Mouse (Mus musculus) ES-E14 (cell line): ENCODE data around the gene Rbm39. TPM values are rescaled to one million over a fixed set of nuclear protein-coding genes. Genes with fewer than 3 reads are reported as not detected.
A peak's percentile ranks its signal among the peaks of the same experiment; 100 is the strongest.

ENCODE experiments used
- DNase-seq: peaks from one replicate; pipeline ENCODE4 v3.0.0-alpha.2; 2013; ENCODE audit warnings: low read depth, low spot score
- H3K27ac ChIP-seq: 2 replicates; pipeline ENCODE4 v1.5.1; 2012; ENCODE audit warnings: low read depth, mild to moderate bottlenecking, low read length, moderate library complexity, mixed read lengths; ENCODE audit not compliant: poor library complexity, insufficient read depth, severe bottlenecking
- H3K36me3 ChIP-seq: 2 replicates; pipeline ENCODE4 v1.6.1; 2012; ENCODE audit warnings: mild to moderate bottlenecking, low read length, moderate library complexity, mixed read lengths; ENCODE audit not compliant: control insufficient read depth, poor library complexity, insufficient read depth, severe bottlenecking
- H3K4me1 ChIP-seq, 2 experiments: fragments of 150-350 bp in 1 of 2; sonication (generic) in 1 of 2; 2 replicates each; pipeline ENCODE4 v1.6.1; 2012; ENCODE audit warnings: low read length in 2 of 2, mild to moderate bottlenecking in 1 of 2, mixed read lengths in 1 of 2; ENCODE audit not compliant: control insufficient read depth in 2 of 2, insufficient read depth in 2 of 2, poor library complexity in 1 of 2
- H3K4me3 ChIP-seq, 2 experiments: fragments of 150-350 bp in 1 of 2; sonication (generic) in 1 of 2; 2 replicates each; pipeline ENCODE4 v1.5.1; 2012; ENCODE audit warnings: low read length in 2 of 2, low read depth in 1 of 2, mild to moderate bottlenecking in 1 of 2, mixed read lengths in 1 of 2; ENCODE audit not compliant: insufficient read depth in 1 of 2, poor library complexity in 1 of 2, severe bottlenecking in 1 of 2
- H3K9ac ChIP-seq: 2 replicates; pipeline ENCODE4 v1.6.1; 2012; ENCODE audit warnings: low read depth, mild to moderate bottlenecking, low read length, mixed read lengths; ENCODE audit not compliant: poor library complexity, insufficient read depth, severe bottlenecking
- H3K9me3 ChIP-seq: fragments of 150-350 bp; sonication (generic); 2 replicates; pipeline ENCODE4 v1.6.1; 2012; ENCODE audit warnings: low read depth, mild to moderate bottlenecking, low read length; ENCODE audit not compliant: control insufficient read depth, insufficient read depth
- CHD2 ChIP-seq: IDR thresholded peaks from 2 replicates; pipeline ENCODE4 v1.6.1; 2014; ENCODE audit warnings: mild to moderate bottlenecking, low read depth, low read length, inconsistent platforms
- HCFC1 ChIP-seq: IDR thresholded peaks from 2 replicates; pipeline ENCODE4 v1.6.1; 2012; ENCODE audit warnings: low read length, inconsistent platforms, borderline replicate concordance; ENCODE audit not compliant: insufficient read depth
- MAFK ChIP-seq: IDR thresholded peaks from 2 replicates; pipeline ENCODE4 v1.6.1; 2014; ENCODE audit warnings: mild to moderate bottlenecking, low read depth, low read length, inconsistent platforms; ENCODE audit not compliant: insufficient read depth
- ZC3H11A ChIP-seq: IDR thresholded peaks from 2 replicates; pipeline ENCODE4 v1.6.1; 2012; ENCODE audit warnings: low read depth, mild to moderate bottlenecking, inconsistent platforms, low read length, borderline replicate concordance
- ZNF384 ChIP-seq: IDR thresholded peaks from 2 replicates; pipeline ENCODE4 v1.6.1; 2012; ENCODE audit warnings: low read depth, low read length, inconsistent platforms
- in situ Hi-C, 2 experiments: fragments of 600-800 bp; cut with MboI; formaldehyde crosslinking; loops; one replicate each; pipeline ENCODE4 v1.15.1; 2025; ENCODE audit warnings: low sequenced_read_pairs in 2 of 2, inconsistent platforms in 1 of 2; ENCODE audit not compliant: unreplicated experiment in 2 of 2
- total RNA-seq: library from RNA; depleted of rRNA; stranded (reverse); fragments of 300-350 nt; gene quantifications from 2 replicates; pipeline ENCODE4 v1.2.3, GENCODE M21; 2012

The Rbm39 gene
- total RNA-seq, 1 experiment: 411 TPM

DNA sequence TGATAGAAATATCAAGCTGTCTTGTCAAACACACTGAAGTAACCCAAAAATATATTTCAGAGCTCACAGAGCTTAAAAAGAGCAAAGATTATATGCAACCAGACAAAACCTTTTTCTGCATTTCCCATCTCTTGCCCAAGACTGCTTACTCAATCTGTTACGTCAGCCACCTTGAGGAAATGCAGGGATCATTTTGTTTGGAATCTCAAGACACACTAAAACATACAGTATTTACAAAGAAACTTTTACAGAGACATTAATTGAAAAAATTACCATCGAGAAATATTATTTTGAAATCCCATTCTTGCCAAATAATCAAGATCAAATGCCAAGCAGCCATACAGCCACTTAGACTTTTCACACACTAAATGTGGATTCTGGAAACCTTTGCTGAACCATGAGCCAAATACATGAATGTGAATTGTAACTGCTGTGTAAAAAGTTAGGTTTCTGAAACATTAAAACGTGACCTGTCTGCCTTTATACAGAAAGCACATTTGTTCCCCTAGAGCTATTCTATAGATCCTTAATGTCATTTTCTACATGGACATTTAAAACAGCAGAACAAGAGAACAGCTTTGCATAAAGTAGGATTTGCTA lies 32.6 kb downstream of the Rbm39 start:
- no peak for DNase-seq
- Histone ChIP-seq H3K9me3 (no peaks in the 10 kb centered on the region), H3K27ac (no peak overlapping the region), H3K4me1 (no peaks in the 10 kb centered on the region), H3K36me3 (peaks cover 4% of the 10 kb centered on the region; the same call in 1 of the 2 replicates), H3K4me3 (no peak overlapping the region), H3K9ac (no peak overlapping the region)
- in situ Hi-C loops: no loop called here
- no peak for TF ChIP-seq ZNF384
- no peak for TF ChIP-seq HCFC1
- 0 out of 2 replicates have a peak, but pooled peaks have one; percentile 23 for TF ChIP-seq CHD2

DNA sequence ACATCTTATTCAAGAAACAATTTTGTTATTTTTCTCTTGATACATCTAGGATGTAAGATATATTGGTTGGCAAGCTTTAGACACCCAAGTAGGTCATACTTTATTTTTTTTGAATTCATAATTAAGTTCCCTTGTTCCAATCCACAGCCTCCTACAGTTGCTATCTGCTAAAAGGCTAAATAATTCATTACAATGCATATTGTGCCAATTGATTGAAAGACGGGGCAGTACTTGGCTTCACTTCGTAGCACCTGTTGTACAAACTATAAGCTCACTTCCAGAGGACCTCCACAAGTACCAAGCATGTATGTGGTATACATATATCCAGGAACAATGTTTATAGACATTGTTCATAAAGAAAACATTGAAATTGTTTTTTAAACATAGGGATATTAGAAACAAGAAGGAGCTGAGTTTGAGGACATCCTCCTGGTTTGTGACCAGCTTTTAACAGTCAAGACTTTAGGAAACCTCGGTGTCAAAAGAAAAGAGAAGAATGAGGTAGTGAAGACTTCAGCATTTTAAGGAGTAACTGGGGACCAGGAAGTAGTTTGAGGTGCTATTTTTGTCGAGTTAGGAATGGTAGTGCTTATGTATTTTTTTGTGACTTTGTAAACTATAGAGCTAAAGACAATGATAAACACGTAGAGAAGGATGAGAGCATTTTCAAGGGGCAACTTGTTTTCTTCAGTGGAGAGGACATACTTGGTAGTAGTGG lies 33.6 kb downstream of the Rbm39 start:
- in situ Hi-C loops: no loop called here
- no peak for DNase-seq

DNA sequence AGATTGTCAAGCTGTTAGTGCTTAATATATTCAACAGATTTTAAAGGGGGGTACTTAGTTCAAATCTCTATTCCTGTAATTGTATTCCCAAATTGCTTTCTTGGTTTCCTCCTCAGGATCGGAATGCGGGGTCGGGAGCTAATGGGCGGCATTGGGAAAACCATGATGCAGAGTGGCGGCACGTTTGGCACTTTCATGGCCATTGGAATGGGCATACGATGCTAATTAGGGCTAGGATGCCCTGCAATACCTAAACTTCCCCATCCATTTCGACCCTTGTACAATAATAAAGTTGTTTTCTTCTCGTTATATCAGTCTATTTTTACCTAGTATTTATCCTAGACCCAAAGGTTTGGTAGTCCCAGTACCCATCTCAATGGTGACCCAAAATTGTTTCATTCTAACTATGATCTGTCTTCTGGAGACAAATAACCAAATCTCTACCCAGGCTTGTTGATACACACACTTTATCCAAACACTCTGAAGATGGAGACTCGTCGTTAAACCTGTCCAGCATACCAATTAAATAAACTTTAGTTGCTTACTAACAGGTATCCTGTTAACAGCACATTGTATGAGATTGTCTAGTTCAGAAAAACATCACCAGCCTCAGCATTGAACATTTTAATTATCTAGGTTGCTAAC lies 34.4 kb downstream of the Rbm39 start:
- no peak for DNase-seq
- Histone ChIP-seq H3K36me3 (peaks cover 6% of the 10 kb centered on the region), H3K4me3 (no peak overlapping the region)

More for the DNA sequence above, 33.6 kb downstream of the Rbm39 start:
- H3K9me3 ChIP-seq: no peaks in the 10 kb centered on the region
- H3K36me3 ChIP-seq: peaks cover 6% of the 10 kb centered on the region
- no peak overlapping the region for H3K4me3 ChIP-seq
- H3K27ac ChIP-seq: no peak overlapping the region
- TF ChIP-seq ZNF384 (no peak), HCFC1 (no peak), CHD2 (peak; percentile 54), ZC3H11A (no peak)
- H3K9ac ChIP-seq: no peak overlapping the region
- no peaks in the 10 kb centered on the region for H3K4me1 ChIP-seq

DNA sequence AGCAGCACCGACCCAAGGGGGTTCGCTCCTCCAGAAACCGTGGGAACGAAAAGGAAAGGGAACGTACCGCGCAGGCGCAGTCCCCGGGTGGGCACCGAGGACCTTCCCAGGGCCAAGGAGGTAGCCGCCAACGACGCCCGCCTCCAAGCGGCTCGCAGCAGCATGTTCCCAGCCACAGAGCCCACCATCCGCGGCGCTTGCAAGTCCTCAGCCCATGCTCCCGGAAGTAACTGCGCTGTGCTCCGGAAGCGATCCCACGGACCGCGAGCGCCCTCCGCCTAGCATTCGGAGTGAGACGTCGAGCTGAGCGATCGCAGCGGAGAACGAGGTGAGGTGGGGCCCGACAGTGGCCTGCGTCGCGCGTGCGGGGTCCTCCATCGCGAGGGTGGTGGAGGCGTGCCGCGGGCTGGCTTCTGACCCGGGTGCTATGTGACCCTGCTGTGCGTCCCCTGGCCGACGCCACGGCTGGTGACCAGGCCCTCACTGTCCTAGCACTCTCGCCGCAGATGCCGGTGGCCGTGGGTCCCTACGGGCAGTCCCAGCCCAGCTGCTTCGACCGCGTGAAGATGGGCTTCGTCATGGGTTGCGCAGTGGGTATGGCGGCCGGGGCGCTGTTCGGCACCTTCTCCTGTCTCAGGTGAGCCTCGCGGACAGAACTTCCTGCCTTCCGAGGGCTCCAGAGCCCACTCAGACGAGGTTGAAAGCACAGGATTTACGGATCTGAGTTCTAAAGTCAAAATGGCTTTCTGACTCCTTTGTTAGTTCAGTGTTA lies 35.9 kb downstream of the Rbm39 start, which contains the start of the genes Romo1 and Nfs1:
Gene Romo1 (plus strand): TSS at position 87 of the 772 bp plus-strand sequence.
Gene Nfs1 (minus strand): TSS at position 234 of the 772 bp plus-strand sequence.
- Histone ChIP-seq H3K9me3 (no peaks in the 10 kb centered on the region), H3K36me3 (peaks cover 6% of the 10 kb centered on the region), H3K4me1 (no peaks in the 10 kb centered on the region), H3K9ac (peak within 1 kb of the TSS; percentile 84), H3K27ac (peak within 1 kb of the TSS; percentile 49), H3K4me3 (peak within 1 kb of the TSS; percentile 78 to 86)
- in situ Hi-C loops: no loop called here
- TF ChIP-seq CHD2 (0 out of 2 replicates have a peak, but pooled peaks have one; percentile 35), ZC3H11A (no peak), HCFC1 (peak; percentile 74)
- DNase-seq: peak; percentile 88

More for the DNA sequence above, 34.4 kb downstream of the Rbm39 start:
- no peak for TF ChIP-seq ZC3H11A
- no peak for TF ChIP-seq MAFK
- TF ChIP-seq HCFC1: no peak
- TF ChIP-seq CHD2: no peak
- no peak for TF ChIP-seq ZNF384
- H3K27ac ChIP-seq: no peak overlapping the region
- H3K4me1 ChIP-seq: no peaks in the 10 kb centered on the region
- no peaks in the 10 kb centered on the region for H3K9me3 ChIP-seq
- no peak overlapping the region for H3K9ac ChIP-seq
- in situ Hi-C loops: no loop called here
